Mouse (Mus musculus) limb, embryonic 14.5 days (tissue): ENCODE results near the gene 1600014C10Rik. TPM values are rescaled to one million over a fixed set of nuclear protein-coding genes. Genes with fewer than 3 reads are reported as not detected.

Experiments
- ATAC-seq: fragments of 200-750 bp; cut with Nextera tagmentation; 2 replicates; pipeline ENCODE4 v1.8.0; 2017; ENCODE audit warnings: low read depth, moderate number of reproducible peaks, moderate TSS enrichment; ENCODE audit not compliant: low FRiP score
- DNase-seq: peaks from one replicate; pipeline ENCODE4 v3.0.0-alpha.2; 2015; ENCODE audit warnings: low spot score
- H3K27ac ChIP-seq: fragments of 300-500 bp; sonication (generic); replicated peaks from 2 replicates; pipeline ENCODE4 v1.5.1; 2014; ENCODE audit warnings: low read depth, mild to moderate bottlenecking, low read length, moderate library complexity, mixed read lengths
- H3K27me3 ChIP-seq: fragments of 300-500 bp; sonication (generic); 2 replicates; pipeline ENCODE4 v1.6.1; 2014; ENCODE audit warnings: low read length, mixed read lengths; ENCODE audit not compliant: control insufficient read depth, insufficient read depth
- H3K36me3 ChIP-seq: fragments of 300-500 bp; sonication (generic); 2 replicates; pipeline ENCODE4 v1.6.1; 2014; ENCODE audit warnings: mild to moderate bottlenecking, low read length, moderate library complexity, mixed read lengths; ENCODE audit not compliant: control insufficient read depth, insufficient read depth
- H3K4me1 ChIP-seq: fragments of 300-500 bp; sonication (generic); 2 replicates; pipeline ENCODE4 v1.6.1; 2014; ENCODE audit warnings: antibody characterized with exemption, low read length, mixed read lengths; ENCODE audit not compliant: control insufficient read depth, insufficient read depth
- H3K4me2 ChIP-seq: fragments of 300-500 bp; sonication (generic); replicated peaks from 2 replicates; pipeline ENCODE4 v1.6.1; 2014; ENCODE audit warnings: low read depth, mild to moderate bottlenecking, low read length, moderate library complexity; ENCODE audit not compliant: severe bottlenecking
- H3K4me3 ChIP-seq: fragments of 300-500 bp; sonication (generic); replicated peaks from 2 replicates; pipeline ENCODE4 v1.5.1; 2014; ENCODE audit warnings: low read length
- H3K9ac ChIP-seq: fragments of 300-500 bp; sonication (generic); 2 replicates; pipeline ENCODE4 v1.6.1; 2014; ENCODE audit warnings: mild to moderate bottlenecking, low read depth, low read length, moderate library complexity; ENCODE audit not compliant: severe bottlenecking
- H3K9me3 ChIP-seq: fragments of 300-500 bp; sonication (generic); 2 replicates; pipeline ENCODE4 v1.6.1; 2016; ENCODE audit warnings: low read length; ENCODE audit not compliant: control insufficient read depth
- POLR2A ChIP-seq: fragments of 200-500 bp; IDR thresholded peaks from 2 replicates; pipeline ENCODE4 v1.8.0; 2012; ENCODE audit warnings: inconsistent platforms, mild to moderate bottlenecking, moderate library complexity, borderline replicate concordance; ENCODE audit not compliant: insufficient read depth, insufficient read length; ENCODE audit errors: extremely low read depth
- WGBS: fragments of 180-500 bp; shearing (Covaris S2); extraction: QIAGEN DNeasy Blood & Tissue Kit; methylation state at CpG from one replicate; pipeline ENCODE4 v1.1.7; 2014; 5-methylcytosine and 5-hydroxymethylcytosine counted together
- polyA plus RNA-seq, 2 experiments: library from polyadenylated mRNA; depleted of rRNA in 1 of 2; stranded (reverse) in 1 of 2; unstranded in 1 of 2; fragments of >200 nt; fragmentation: Nextera tagmentation in 1 of 2; extraction: Ambion mirVana in 1 of 2; gene quantifications; 2 replicates each; pipeline versions ENCODE4 v1.2.1 to v1.2.3; 2012 to 2014

The 1600014C10Rik gene
- polyA plus RNA-seq, 2 experiments: 11.4 to 15.8 TPM

GRCm38 (mm10) chr7:38230285-38230684, 47.3 kb downstream of the 1600014C10Rik start:
- no peak for TF ChIP-seq POLR2A
- no peaks in the 10 kb centered on the region for H3K9me3 ChIP-seq
- 17% methylated on average over 8 of the region's 8 CpGs for WGBS
- H3K4me3 ChIP-seq: no peak overlapping the region
- H3K4me1 ChIP-seq: peaks cover 11% of the 10 kb centered on the region; the same call in 1 of the 2 replicates
- H3K4me2 ChIP-seq: no peak overlapping the region
- H3K9ac ChIP-seq: no peak overlapping the region
- H3K27ac ChIP-seq: no peak overlapping the region
- H3K27me3 ChIP-seq: no peaks in the 10 kb centered on the region
- ATAC-seq: no peak
- no peaks in the 10 kb centered on the region for H3K36me3 ChIP-seq
- no peak for DNase-seq

GRCm38 (mm10) chr7:38236400-38237105, 53.5 kb downstream of the 1600014C10Rik start:
- H3K4me1 ChIP-seq: no peaks in the 10 kb centered on the region
- no peaks in the 10 kb centered on the region for H3K27me3 ChIP-seq
- WGBS: 33% methylated on average over 10 of the region's 11 CpGs
- H3K4me3 ChIP-seq: no peak overlapping the region
- no peak for TF ChIP-seq POLR2A
- no peak overlapping the region for H3K4me2 ChIP-seq
- ATAC-seq (no peak), DNase-seq (no peak)
- H3K9me3 ChIP-seq: no peaks in the 10 kb centered on the region
- H3K27ac ChIP-seq: no peak overlapping the region
- H3K36me3 ChIP-seq: no peaks in the 10 kb centered on the region
- H3K9ac ChIP-seq: no peak overlapping the region

DNA sequence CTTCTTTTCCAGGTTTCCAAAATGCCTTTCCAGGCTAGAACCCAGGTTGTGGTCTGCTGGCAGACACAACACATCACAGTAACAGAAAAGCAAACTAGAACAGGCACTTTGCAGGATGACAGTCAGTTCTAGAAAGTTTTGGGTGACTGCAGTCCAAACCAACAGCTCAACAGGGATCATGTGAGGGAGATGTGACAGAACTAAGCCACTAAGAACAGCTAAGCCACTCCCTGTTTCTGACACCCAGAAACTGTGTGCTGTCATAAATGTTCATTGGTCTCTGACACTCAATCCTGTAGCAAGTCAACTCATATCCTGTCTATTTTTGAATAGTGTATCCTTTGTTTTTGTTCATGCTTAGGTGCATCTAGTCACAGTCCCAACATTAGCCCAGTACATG, 54.1 kb downstream of the 1600014C10Rik start:
- Histone ChIP-seq H3K27ac (no peak overlapping the region), H3K9me3 (no peaks in the 10 kb centered on the region), H3K4me3 (no peak overlapping the region), H3K4me1 (no peaks in the 10 kb centered on the region), H3K4me2 (no peak overlapping the region), H3K9ac (no peak overlapping the region), H3K27me3 (no peaks in the 10 kb centered on the region), H3K36me3 (no peaks in the 10 kb centered on the region)
- no peak for TF ChIP-seq POLR2A
- DNase-seq: no peak
- no peak for ATAC-seq

- Histone ChIP-seq H3K4me1 (no peaks in the 10 kb centered on the region), H3K4me3 (no peak overlapping the region), H3K36me3 (no peaks in the 10 kb centered on the region), H3K27ac (no peak overlapping the region), H3K27me3 (no peaks in the 10 kb centered on the region), H3K9ac (no peak overlapping the region), H3K9me3 (no peaks in the 10 kb centered on the region), H3K4me2 (no peak overlapping the region)
- 87% methylated on average over 4 of the region's 4 CpGs for WGBS
- no peak for TF ChIP-seq POLR2A
- no peak for DNase-seq
- ATAC-seq: no peak
Measured at GRCm38 (mm10) chr7:38242417-38242816, 59.4 kb downstream of the 1600014C10Rik start.

Other genes starting within 250 kb of the 1600014C10Rik start
- 22.7 and 29.0 TPM in 2 replicates for gene Uri1, start 159.7 kb upstream of the 1600014C10Rik start, polyA plus RNA-seq (2012; rRNA removed)
- 42.6 and 43.4 TPM in 2 replicates for gene Uri1, start 159.7 kb upstream of the 1600014C10Rik start, polyA plus RNA-seq (2014; fragmentation: Nextera tagmentation; extraction: Ambion mirVana)
- gene Ccne1, start 75.7 kb upstream of the 1600014C10Rik start, polyA plus RNA-seq (2012; rRNA removed): 59.9 and 66.6 TPM in 2 replicates
- 67.8 and 71.8 TPM in 2 replicates for gene Ccne1, start 75.7 kb upstream of the 1600014C10Rik start, polyA plus RNA-seq (2014; fragmentation: Nextera tagmentation; extraction: Ambion mirVana)
- 3.4 and 3.8 TPM in 2 replicates for gene Plekhf1, start 44.8 kb downstream of the 1600014C10Rik start, polyA plus RNA-seq (2012; rRNA removed)
- 3.8 and 4.2 TPM in 2 replicates for gene Plekhf1, start 44.8 kb downstream of the 1600014C10Rik start, polyA plus RNA-seq (2014; fragmentation: Nextera tagmentation; extraction: Ambion mirVana)
- gene Pop4, start 88.2 kb downstream of the 1600014C10Rik start, polyA plus RNA-seq (2012; rRNA removed): 44.1 and 46.0 TPM in 2 replicates
- gene Pop4, start 88.2 kb downstream of the 1600014C10Rik start, polyA plus RNA-seq (2014; fragmentation: Nextera tagmentation; extraction: Ambion mirVana): 64.2 and 67.5 TPM in 2 replicates